ENCODE assay signal across 9 mouse cellular contexts in the genomic region with DNA sequence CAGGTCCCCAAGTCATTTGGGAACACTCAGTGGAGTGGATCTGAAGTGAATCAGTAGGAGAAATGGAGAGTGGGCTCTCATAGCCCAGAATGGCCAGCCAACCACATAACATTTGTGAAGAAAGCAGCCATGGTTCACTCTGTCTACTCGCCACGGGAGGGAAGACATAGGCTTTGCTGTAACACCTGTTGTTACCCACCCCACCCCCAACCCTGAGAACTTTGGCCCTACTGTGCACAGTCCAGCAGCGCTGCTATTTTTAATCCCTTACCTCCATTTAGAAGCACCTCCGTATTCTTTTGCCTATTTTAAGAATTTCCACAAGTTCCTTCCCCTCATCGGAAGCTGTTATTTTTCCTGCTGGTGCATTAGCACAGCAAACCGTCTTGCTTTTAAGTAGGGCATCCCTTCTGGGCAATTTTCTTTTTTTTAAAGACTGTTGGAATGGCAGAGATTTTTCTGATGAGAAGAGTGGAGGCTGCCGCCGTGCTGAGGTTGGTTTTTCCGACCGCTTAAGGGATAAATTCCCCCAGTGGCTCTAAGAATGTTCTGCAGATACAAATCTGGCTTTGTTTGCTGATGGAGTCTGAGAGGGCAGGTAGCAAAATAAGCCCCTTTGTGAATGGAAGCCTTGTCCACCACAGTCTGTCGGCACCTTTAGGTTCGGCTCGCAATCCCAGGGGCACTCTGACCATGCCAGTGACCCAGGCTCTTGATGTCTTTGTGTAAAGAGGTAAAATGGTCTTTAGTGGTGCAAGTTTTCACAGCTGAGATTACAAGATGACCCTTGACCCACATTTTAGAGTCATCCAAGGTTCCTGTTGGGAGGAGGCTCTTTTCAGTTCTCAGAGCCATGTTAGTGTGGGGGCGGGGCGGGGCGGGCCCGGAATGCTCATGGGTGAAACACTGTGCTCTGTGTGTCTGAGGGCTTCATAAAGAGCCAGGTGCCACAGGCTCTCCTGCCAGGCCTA. TPM values are rescaled to one million over a fixed set of nuclear protein-coding genes. Genes with fewer than 3 reads are reported as not detected.
DNase-seq lines count a peak whose midpoint lies in the region; ATAC-seq and TF ChIP-seq lines count a peak whose summit lies in the region.
"Had no signal": no experiment of that assay in that cellular context is flagged by ENCODE, and none has a peak within 500 bp of the region (broad histone marks: within the 10 kb centered on the region; RNA-seq: fewer than 3 reads in every experiment).

No protein-coding gene starts in this region.

- no peak for TF ChIP-seq RAD21 in CH12.LX (IDR thresholded peaks at IDR 0.05; ENCODE audit: low read depth, low read length)

- DNase-seq in heart, adult 2 months: no peak
- DNase-seq in CH12.LX (ENCODE audit: extremely low read depth): no peak
- peak; percentile 60 for DNase-seq in embryonic facial prominence, embryonic 10.5 days (ENCODE audit: low spot score)
- no peak for DNase-seq in thymus, postnatal 25 days
- DNase-seq in frontal cortex, postnatal 14 days (ENCODE audit: low spot score in 2 of 2): no peak

- ATAC-seq in heart, embryonic 11.5 days (replicated peaks; ENCODE audit: insufficient number of reproducible peaks, low FRiP score, low TSS enrichment): no peak
- no peak for ATAC-seq in limb, embryonic 15.5 days (ENCODE audit: insufficient number of reproducible peaks, low FRiP score, low TSS enrichment, low read depth)
- ATAC-seq in frontal cortex, adult (ENCODE audit: low TSS enrichment): no peak

- no peak for TF ChIP-seq CTCF in heart, adult 2 months (IDR thresholded peaks at IDR 0.05)
- TF ChIP-seq CTCF in CH12.LX (conservative IDR thresholded peaks at IDR 0.05 in 1 of 2, IDR thresholded peaks at IDR 0.05 in 1 of 2; ENCODE audit: low read depth in 2 of 2, low read length in 2 of 2): no peak

- no peak for TF ChIP-seq EP300 in heart, adult 2 months (IDR thresholded peaks at IDR 0.05; ENCODE audit: insufficient read depth, low read depth, low read length)
- TF ChIP-seq EP300 in CH12.LX (IDR thresholded peaks at IDR 0.05; ENCODE audit: low read length): no peak

- in situ Hi-C loops in CH12.LX (cut with MboI; ENCODE audit: low pct_ligation_motif_present, low pct_unique_long_range_greater_than_20kb, low sequenced_read_pairs): loop anchor here (5.0 to 10.0 kb wide), 3 partner anchors 34 to 148 kb away; no protein-coding TSS in a partner anchor

- no peak overlapping the region for H3K9ac ChIP-seq in heart, adult 2 months (ENCODE audit: low read depth, low read length)
- H3K9ac ChIP-seq in heart, embryonic 11.5 days (ENCODE audit: low read depth, low read length): no peak overlapping the region
- H3K9ac ChIP-seq in CH12.LX (ENCODE audit: insufficient read depth, low read depth): no peak overlapping the region
- H3K9ac ChIP-seq in limb, embryonic 15.5 days: no peak overlapping the region
- H3K9ac ChIP-seq: forebrain, embryonic 12.5 days had no signal

- dilution Hi-C loops in CH12.LX (cut with MboI; ENCODE audit: extremely low pct_ligation_motif_present, extremely low pct_unique_long_range_greater_than_20kb, low sequenced_read_pairs): no loop called here

- no peak overlapping the region for H3K4me3 ChIP-seq in heart, adult 2 months
- no peak overlapping the region for H3K4me3 ChIP-seq in heart, embryonic 11.5 days (ENCODE audit: low read depth, low read length)
- H3K4me3 ChIP-seq in CH12.LX (replicated peaks in 1 of 3; ENCODE audit: low read depth in 2 of 3, low read length in 2 of 3, poor library complexity in 1 of 3): no peak overlapping the region
- H3K4me3 ChIP-seq in embryonic facial prominence, embryonic 10.5 days: 0 out of 2 replicates have a peak overlapping the region, but pooled peaks have one; percentile 11
- no peak overlapping the region for H3K4me3 ChIP-seq in limb, embryonic 15.5 days
- H3K4me3 ChIP-seq: forebrain, embryonic 12.5 days had no signal

- WGBS in heart, adult 2 months: 52% methylated on average over 17 of the region's 17 CpGs
- WGBS in heart, embryonic 11.5 days (ENCODE audit: insufficient replicate concordance): 62% methylated on average over 17 of the region's 17 CpGs
- 33% methylated on average over 17 of the region's 17 CpGs for WGBS in embryonic facial prominence, embryonic 10.5 days
- 58% methylated on average over 17 of the region's 17 CpGs for WGBS in limb, embryonic 15.5 days

- peaks cover 8% of the 10 kb centered on the region for H3K36me3 ChIP-seq in heart, adult 2 months (ENCODE audit: control insufficient read depth, insufficient read depth, low read length)
- H3K36me3 ChIP-seq in heart, embryonic 11.5 days (ENCODE audit: control insufficient read depth, insufficient read depth, low read length): no peaks in the 10 kb centered on the region
- H3K36me3 ChIP-seq in CH12.LX (replicated peaks in 1 of 2; ENCODE audit: control insufficient read depth in 1 of 2, insufficient read depth in 1 of 2, low read length in 1 of 2): peaks cover 53 to 82% of the 10 kb centered on the region in 2 experiments
- H3K36me3 ChIP-seq in embryonic facial prominence, embryonic 10.5 days (replicated peaks): no peaks in the 10 kb centered on the region
- no peaks in the 10 kb centered on the region for H3K36me3 ChIP-seq in limb, embryonic 15.5 days
- H3K36me3 ChIP-seq: forebrain, embryonic 12.5 days had no signal

- TF ChIP-seq POLR2A in heart, adult 2 months (IDR thresholded peaks at IDR 0.05; ENCODE audit: insufficient read depth, low read depth, low read length): no peak
- TF ChIP-seq POLR2A in CH12.LX (IDR thresholded peaks at IDR 0.05; ENCODE audit: low read depth, low read length): no peak

- no peaks in the 10 kb centered on the region for H3K9me3 ChIP-seq in heart, embryonic 11.5 days (replicated peaks; ENCODE audit: control insufficient read depth, low read length)
- H3K9me3 ChIP-seq in CH12.LX (replicated peaks; ENCODE audit: low read length): peaks cover 9% of the 10 kb centered on the region
- H3K9me3 ChIP-seq in embryonic facial prominence, embryonic 10.5 days: no peaks in the 10 kb centered on the region
- H3K9me3 ChIP-seq in limb, embryonic 15.5 days: no peaks in the 10 kb centered on the region
- H3K9me3 ChIP-seq: forebrain, embryonic 12.5 days had no signal

- no peaks in the 10 kb centered on the region for H3K27me3 ChIP-seq in heart, adult 2 months (ENCODE audit: control insufficient read depth, insufficient read depth, low read length)
- no peaks in the 10 kb centered on the region; the same call in 1 of the 2 replicates for H3K27me3 ChIP-seq in heart, embryonic 11.5 days (ENCODE audit: control insufficient read depth, insufficient read depth, low read length)
- H3K27me3 ChIP-seq in CH12.LX (replicated peaks): no peaks in the 10 kb centered on the region
- H3K27me3 ChIP-seq in embryonic facial prominence, embryonic 10.5 days (replicated peaks; ENCODE audit: low read depth, poor library complexity, severe bottlenecking): peaks cover 39% of the 10 kb centered on the region
- no peaks in the 10 kb centered on the region for H3K27me3 ChIP-seq in limb, embryonic 15.5 days

- peaks cover 33% of the 10 kb centered on the region for H3K4me1 ChIP-seq in heart, adult 2 months (ENCODE audit: control insufficient read depth, insufficient read depth, low read length)
- no peaks in the 10 kb centered on the region for H3K4me1 ChIP-seq in heart, embryonic 11.5 days (ENCODE audit: control insufficient read depth, insufficient read depth, low read length)
- peaks cover 48 to 100% of the 10 kb centered on the region in 2 experiments for H3K4me1 ChIP-seq in CH12.LX (ENCODE audit: control insufficient read depth in 1 of 2, insufficient read depth in 2 of 2)
- peaks cover 47% of the 10 kb centered on the region for H3K4me1 ChIP-seq in embryonic facial prominence, embryonic 10.5 days
- peaks cover 22% of the 10 kb centered on the region for H3K4me1 ChIP-seq in limb, embryonic 15.5 days

- intact Hi-C loops in heart, adult 2 months (cut with DNase I): loop anchor here (5.0 kb wide), 1 partner anchor 44 kb away; no protein-coding TSS in a partner anchor

- peaks cover 2% of the 10 kb centered on the region; the same call in 1 of the 2 replicates for H3K79me2 ChIP-seq in heart, adult 2 months (replicated peaks; ENCODE audit: control insufficient read depth, insufficient read depth, low read length)
- H3K79me2 ChIP-seq in CH12.LX (replicated peaks; ENCODE audit: control insufficient read depth, extremely low read depth, insufficient read depth, poor library complexity, severe bottlenecking): peaks cover 64% of the 10 kb centered on the region

- no peak overlapping the region for H3K4me2 ChIP-seq in heart, embryonic 11.5 days
- no peak overlapping the region for H3K4me2 ChIP-seq in CH12.LX (ENCODE audit: insufficient read depth, low read depth, poor library complexity, severe bottlenecking)
- no peak overlapping the region for H3K4me2 ChIP-seq in limb, embryonic 15.5 days
- H3K4me2 ChIP-seq: forebrain, embryonic 12.5 days had no signal

- H3K27ac ChIP-seq in heart, adult 2 months: peak overlapping the region; percentile 70
- H3K27ac ChIP-seq in heart, embryonic 11.5 days (ENCODE audit: low read depth, low read length): no peak overlapping the region
- H3K27ac ChIP-seq in CH12.LX (ENCODE audit: insufficient read depth, low read depth): peak overlapping the region; percentile 87
- H3K27ac ChIP-seq in embryonic facial prominence, embryonic 10.5 days (replicated peaks): peak overlapping the region; percentile 61
- H3K27ac ChIP-seq in limb, embryonic 15.5 days: peak overlapping the region; percentile 66
- H3K27ac ChIP-seq: forebrain, embryonic 12.5 days had no signal

TF ChIP-seq in CH12.LX, 34 proteins besides CTCF, POLR2A, EP300 and RAD21:
- TF ChIP-seq ZKSCAN1 (IDR thresholded peaks at IDR 0.05; ENCODE audit: borderline replicate concordance, low read depth, low read length) (peak; percentile 61), NELFE (IDR thresholded peaks at IDR 0.05; ENCODE audit: low read depth, low read length) (no peak)

RNA-seq across cellular contexts. Expression of a gene that starts 8.7 kb away (rescaled TPM):
- total RNA-seq in heart, adult 2 months (2021): 100 to 1,000 TPM in 1 of 2 experiments, 10 to 100 TPM in 1; 88.7 to 102 TPM
- polyA plus RNA-seq in heart, adult 2 months (2012; rRNA removed): 146 and 188 TPM in 2 replicates
- polyA plus RNA-seq in heart, embryonic 11.5 days (2014; fragmentation: Nextera tagmentation; extraction: Ambion mirVana): 7.3 and 8.6 TPM in 2 replicates
- total RNA-seq in CH12.LX (2012; rRNA removed) (81.1 and 95.6 TPM in 2 replicates), CH12.LX (2014; rRNA removed) (57.7 and 60.8 TPM in 2 replicates)
- 66.6 and 76.5 TPM in 2 replicates for polyA plus RNA-seq in CH12.LX (2012; ENCODE audit: insufficient read length, low read depth)
- polyA plus RNA-seq in embryonic facial prominence, embryonic 10.5 days (2016; fragmentation: Nextera tagmentation; extraction: Ambion mirVana): 6.2 and 6.6 TPM in 2 replicates
- polyA plus RNA-seq in limb, embryonic 15.5 days (2015; fragmentation: Nextera tagmentation; extraction: Ambion mirVana): 21.1 and 21.9 TPM in 2 replicates
